Mouse (Mus musculus): Measurements from ENCODE around the gene Gm7075.
A peak's percentile ranks its signal among the peaks of the same experiment; 100 is the strongest.
"Not testable (repeated sequence)": the region's sequence is repeated elsewhere in the genome, so short reads cannot be mapped to it uniquely, and the experiment has no call there.

Gm7075 gene

DNA sequence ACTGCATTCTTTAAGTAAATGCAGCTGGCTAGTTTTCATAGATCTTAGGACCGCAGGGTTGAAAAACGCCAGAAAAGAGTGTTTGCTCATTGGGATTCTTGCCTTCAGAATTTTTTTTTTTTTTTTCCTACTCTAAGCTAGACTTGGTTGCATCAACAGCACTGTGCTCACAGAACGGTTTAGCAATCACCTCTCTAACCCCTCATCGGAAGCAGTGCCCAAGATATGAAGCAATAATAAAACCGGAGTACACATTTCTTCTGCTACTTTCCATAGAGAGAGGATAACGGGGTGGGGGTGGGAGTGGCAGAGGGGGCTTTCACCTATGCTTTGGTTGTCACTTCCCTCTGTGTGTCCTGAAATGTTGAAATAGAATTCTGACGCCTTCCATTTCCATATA, 5.7 kb downstream of the Gm7075 start:
- no peak for DNase-seq

DNA sequence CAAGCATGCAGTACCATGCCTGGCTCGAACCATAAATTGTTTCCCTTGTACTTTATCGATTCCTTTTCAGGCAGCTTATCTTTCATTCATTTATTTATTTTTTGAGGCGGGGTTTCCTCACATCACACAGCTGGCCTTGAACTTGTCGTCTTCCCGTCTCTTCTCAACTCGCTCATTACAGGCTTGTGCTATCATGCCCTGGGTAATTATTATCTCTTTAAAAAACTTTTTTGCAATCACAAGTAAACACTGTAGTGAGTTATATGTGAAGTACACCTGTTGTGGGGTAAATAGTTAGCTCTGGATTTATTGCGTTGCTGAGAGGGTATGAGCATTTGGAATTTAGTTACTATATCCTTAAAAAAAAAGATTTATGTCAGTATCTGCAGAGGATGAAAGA, 6.3 kb downstream of the Gm7075 start:
- DNase-seq = no peak

DNA sequence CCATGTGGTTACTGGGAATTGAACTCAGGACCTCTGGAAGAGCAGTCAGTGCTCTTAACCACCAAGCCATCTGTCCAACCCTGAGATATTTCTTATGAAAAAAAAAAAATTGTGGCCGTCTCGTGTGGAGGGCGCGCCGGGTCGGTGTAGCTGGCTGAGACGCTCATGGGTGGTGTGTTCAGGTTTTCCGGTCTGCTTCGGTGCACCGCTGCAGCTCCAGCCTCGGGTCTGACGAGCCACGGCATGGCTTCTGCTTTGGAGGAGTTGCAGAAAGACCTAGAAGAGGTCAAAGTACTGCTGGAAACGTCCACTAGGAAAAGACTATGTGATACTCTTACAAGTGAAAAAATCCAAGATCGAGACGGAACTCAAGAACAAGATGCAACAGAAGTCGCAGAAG, 8.8 kb downstream of the Gm7075 start:
- DNase-seq = no peak

DNA sequence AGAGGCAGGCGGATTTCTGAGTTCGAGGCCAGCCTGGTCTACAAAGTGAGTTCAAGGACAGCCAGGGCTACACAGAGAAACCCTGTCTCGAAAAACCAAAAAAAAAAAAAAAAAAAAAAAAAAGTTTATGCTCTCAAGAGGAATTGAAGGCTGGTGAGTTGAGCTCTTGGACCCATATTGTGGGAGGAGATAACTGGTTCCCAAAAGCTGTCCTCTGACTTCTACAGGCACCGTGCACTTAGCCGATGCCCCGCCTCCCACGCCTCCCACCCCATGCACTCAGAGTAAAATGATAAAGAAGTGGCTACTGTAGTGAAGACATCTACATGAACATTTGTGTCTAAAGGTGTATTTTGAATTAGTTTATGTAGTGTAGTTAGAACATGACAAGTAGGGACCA, 9.9 kb downstream of the Gm7075 start:
- not testable (repeated sequence) for DNase-seq

DNA sequence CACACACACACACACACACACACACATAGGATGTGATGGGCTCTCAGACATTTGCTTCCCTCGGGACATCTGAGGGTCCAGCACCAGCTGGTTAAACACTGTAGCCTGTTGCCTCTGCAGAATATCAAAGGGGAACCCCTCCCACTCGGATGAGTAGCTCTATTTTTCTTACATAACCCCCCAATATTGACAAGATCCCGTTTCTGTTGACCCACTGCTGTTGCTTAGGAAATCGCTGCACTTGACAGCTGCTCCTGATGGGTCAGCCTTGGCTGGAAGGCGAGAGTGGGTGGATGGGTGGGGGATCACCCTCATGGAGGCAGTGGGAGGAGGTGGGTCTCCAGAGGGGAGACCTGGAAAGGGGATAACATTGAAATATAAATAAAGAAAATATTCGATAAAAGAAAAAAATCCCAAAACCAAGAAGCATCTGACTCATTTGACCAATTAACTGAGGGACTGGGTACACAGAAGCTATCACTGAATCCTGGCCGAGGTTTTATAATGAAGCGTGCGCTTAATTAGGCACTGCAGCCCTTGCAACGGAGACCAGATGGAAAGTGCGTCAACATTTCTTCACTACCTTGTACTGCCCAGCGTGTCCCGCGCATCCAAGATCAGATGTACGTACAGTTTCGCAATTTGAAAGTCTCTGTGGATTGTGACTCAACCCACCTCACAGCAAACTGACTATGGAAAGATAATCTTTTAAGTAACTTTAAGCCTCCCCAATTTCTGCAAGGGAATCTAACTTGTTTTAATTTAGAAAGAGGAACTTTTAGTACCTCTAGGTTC, 11.2 kb downstream of the Gm7075 start:
- no peak for DNase-seq

DNA sequence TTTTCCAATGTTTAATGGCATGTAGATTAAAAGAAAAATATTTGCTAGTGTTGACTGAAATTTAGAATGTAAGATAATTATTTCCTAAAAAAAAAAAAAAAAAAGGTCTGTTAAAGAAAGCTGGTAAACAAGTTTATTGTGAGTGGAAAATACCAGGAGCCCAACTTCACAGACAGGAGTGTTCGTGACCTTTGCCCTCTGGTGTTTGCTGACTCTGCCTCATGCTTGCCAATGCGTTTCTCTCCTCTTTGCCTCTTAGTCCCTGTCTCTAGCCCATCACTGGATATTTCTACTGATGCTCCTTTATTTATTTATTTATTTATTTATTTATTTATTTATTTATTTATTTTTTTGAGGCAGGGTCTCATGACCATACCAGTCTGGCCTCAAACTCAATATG, 18.0 kb downstream of the Gm7075 start:
- no peak for DNase-seq

DNA sequence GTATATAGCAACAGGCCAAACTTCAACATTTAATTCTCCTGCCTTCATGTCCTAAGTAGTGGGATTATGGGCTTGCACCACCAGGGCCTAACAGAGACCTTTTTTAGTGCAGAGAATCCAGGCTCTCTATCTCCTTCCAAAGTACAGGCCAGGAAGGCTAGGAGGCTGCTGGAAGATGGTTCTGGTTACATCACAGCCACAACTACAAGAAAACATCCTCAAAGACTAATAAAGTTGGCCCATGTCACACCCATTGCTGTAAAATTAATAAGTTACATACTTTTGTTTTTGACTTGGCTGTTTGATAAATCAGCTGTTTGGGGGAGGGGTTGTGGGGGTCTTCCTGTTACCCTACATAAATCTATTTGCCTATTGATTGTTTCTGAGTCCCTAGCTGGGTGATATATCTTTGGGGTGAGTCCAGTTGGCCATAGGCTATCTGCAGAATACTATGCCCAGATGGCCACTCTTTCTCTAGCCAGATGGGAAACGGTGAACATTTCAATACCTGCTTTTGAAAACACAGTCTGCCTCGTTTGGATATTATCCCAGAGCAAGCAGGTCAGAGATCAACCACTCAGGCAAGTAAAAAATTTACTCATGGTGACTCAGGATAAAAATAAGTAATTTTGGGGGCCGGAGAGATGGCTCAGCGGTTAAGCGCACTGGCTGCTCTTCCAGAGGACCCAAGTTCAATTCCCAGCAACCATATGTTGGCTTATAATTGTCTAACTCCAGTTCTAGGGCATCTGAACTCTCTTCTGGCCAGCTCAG, 18.7 kb downstream of the Gm7075 start:
- DNase-seq = no peak

DNA sequence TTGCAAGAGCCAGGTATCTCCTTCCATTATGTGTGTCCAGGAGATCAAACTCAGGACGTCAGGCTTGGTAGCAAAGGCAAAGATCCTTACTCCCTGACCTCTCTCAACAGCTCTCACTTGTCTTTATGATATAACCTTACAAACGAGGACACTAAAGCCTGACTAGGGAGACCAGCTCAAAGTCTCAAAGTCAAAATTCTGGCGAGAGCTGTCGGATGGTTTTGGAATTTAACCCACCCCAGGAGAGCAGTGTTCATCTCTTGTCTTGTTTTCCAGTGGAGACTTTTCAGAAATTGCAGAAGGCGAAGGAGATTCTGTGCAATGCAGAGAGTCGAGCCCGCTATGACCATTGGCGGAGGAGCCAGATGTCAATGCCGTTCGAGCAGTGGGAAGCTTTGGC, 24.6 kb downstream of the Gm7075 start:
- no peak for DNase-seq

DNA sequence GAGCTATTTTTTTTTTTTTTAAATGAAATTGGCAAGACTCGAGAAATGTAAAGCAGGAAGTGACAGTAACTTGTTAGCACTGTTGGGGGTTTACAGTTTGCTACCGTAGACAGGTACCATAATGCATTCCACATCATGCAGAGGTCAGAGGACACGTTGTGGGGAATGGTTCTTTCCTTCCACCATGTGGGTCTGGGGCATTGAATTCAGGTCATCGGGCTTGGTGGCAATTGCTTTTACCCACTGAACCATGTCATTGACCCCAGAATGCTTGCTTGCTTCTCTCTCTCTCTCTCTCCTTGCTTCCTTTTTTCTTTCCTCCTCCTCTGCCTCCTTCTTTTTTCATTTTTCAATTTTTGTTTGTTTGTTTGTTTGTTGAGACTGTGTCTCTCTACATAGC, 32.6 kb downstream of the Gm7075 start:
- no peak for DNase-seq

DNA sequence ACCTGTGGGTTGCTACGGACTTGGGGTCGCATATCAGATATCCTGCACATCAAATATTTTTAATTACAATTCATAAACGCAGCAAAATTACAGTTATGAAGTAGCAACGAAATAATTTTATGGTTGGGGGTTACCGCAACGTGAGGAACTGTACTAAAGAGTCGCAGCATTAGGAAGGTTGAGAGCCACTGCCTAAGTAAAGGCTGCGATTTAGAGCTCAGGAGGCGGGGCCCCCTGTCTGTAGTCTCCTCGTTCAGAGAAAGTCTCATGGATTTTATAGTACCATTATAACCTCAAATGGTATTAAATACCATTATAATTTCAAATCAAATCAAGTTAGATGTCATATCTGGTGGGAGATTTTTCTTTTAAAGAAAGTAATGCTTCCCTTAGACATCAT, 34.6 kb downstream of the Gm7075 start:
- DNase-seq = no peak

DNA sequence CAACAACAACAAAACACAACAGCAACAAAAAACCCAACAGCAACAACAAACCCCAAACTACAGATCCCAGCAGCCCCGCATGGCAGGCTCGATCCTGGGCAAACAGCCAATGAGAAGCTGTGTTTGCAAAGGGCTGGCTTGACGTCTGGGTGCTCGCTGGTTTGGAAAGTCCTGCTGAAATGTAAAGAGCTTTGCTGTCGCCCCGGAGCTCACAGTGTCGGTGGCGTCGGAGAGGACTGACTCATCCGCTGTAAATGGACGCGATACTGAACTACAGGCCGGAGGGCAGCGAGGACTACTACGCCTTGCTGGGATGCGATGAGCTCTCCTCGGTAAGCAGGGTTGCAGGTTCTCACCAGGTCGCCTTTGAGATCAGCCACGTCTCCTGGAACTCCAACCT, 35.1 kb downstream of the Gm7075 start:
- peak; percentile 58 to 62 for DNase-seq

DNA sequence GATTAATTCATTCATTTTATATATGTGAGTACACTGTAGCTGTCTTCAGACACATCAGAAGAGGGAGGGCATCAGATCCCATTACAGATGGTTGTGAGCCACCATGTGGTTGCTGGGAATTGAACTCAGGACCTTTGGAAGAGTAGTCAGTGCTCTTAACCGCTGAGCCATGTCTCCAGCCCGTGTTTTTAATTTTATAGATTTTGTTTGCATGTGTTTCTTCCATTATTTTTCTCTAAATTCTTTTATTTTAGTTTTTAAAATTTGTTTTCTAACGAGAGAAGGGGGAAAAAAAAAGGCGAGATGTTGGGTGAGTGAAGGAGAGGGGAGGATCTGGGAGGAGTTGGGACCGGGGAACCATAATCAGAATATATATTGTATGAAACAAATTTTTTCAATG, 35.7 kb downstream of the Gm7075 start:
- DNase-seq = not testable (repeated sequence)

DNA sequence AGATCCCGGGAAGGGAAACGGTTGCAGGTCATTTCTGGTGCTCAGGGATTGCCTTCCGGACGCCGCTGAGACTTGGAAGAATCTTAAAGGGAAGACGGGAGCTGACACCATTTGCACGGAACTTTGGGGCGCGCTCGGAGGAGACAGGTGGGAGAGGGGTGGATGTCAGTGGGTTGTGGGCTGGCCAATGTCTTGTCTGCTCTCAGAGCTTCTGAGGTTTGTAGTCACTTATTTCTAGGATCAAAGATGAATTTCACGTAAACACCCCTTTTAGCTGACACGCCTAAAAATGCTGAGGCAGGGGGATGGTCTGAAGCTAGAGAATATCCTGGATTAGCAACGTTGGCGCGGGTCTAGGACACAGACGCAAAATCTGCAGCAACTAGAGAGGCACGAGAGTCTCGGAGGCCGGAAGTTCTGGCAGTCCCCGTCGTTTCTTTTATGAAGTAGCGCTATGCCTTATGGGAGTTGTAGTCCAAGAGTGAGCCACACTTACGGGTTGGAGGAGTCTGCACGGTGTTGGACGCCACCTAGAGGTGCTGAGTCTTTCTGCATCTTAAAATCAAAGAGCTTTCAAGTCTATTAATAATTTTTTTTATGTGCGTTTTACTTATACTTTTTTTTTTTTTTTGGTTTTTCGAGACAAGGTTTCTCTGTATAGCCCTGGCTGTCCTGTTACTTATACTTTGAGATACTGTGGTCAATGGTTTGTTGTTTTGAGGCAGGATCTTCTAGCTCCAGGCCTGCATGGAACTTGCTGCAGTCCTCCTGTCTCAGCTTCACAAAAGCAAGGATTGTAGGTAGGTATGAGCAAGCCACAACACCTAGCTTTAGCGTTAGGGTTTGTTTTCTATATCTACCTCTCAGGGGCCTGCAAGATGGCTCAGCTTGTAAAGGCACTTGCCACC, 39.0 kb downstream of the Gm7075 start, which contains the start of gene Dnajc12:
Gene Dnajc12, plus strand, starts transcription at position 72 of the 908 bp plus-strand sequence.
- peak; percentile 58 to 63 for DNase-seq

DNA sequence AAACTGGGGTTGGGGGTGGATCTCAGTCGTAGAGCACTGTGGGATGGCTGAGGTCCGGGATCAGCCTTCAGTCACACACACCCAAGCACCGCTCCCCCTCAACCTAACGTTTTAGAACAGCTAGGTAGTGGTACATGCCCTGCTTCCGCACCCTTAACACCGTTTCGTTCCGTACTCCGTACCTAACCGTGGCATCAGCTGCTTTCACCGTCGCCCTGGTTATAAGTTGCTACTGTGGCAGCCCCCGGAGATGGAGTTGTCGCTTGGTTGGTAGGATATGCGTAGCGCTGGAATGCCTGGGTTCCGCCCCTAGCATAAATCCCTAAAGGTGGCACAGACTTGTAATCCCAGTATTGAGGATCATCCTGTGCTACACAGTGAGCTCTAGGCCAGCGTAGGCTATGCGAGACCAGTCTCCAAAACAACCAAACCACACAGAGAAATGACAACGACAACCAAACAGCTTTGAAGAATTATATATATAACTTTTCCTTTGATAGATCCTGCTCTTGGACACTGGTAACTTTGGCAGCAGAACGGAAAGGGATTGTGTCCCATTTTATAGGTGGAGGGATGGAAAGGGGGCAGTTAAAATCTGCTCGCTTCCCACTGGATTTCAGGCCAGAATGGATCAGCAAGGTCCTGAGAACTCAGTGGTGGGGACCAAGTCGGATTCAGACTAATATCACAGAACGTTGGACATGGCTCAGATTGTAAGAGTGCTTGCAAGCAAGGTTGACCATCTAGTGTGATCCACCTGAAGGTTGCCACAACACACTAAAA, 39.9 kb downstream of the Gm7075 start, which contains the start of gene Sirt1:
Gene Sirt1, minus strand, starts transcription at position 207 of the 783 bp plus-strand sequence.
- peak in 1 of 2 experiments; percentile 22 for DNase-seq

DNA sequence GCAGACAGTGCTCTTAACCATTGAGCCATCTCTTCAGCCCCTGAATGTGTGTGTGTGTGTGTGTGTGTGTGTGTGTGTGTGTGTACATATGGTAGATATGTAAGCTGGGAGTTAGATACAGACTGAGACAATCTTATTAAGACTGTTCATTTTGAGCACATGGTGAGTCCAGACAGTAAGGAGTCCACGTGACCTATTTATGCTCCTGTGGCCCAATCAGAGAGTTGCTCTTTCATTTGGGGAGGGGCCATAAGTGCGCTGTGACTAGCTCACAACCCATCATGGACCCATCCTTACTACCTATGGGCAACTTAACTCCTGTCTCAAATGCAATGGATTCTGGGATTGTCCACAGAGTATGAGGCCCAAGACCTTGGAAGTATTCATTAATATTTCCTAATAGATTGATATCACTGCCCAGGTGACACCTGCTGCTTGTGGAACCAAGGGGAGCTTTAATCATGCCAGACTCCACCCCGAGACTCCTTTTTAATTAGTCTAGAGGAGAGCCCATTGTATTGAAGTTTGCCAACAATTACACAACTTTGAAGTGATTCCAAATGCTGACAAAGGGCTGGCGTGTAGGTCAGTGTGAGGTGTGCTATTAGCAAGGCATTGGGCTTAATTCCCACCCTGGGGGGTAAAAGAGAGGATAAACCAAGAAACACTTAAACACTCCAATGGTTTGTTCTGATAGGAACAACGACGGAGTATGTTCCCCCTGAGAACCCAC, 42.5 kb downstream of the Gm7075 start:
- no peak for DNase-seq

DNA sequence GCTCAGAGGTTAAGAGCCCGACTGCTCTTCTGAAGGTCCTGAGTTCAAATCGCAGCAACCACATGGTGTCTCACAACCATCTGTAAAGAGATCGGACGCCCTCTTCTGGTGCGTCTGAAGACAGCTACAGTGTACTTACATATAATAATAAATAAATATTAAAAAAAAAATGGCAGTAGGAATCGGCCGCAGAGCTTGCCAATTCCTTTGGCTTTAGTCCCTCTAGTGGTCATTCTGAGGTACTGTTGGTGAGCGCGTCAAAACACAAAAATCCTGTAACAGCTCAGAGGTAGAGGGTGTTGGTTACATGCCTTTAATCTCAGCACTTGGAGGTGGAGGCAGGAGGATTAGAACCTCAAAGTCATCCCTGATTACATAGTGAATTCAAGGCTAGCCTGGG, 44.1 kb downstream of the Gm7075 start:
- DNase-seq = peak in 1 of 2 experiments; percentile 41

DNA sequence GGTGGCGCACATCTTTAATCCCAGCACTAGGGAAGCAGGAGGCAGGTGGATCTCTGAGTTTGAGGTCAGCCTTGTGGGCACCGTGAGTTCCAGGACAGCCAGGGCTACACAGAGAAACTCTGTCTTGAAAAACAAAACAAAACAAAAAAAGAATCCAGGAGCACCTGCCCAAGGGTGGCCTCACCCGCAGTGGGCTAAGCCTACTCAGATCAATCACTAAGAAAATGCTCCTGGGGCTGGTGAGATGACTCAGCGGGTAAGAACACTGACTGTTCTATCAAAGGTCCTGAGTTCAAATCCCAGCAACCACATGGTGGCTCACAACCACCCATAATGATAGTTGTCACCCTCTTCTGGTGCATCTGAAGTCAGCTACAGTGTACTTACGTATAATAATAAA, 45.3 kb downstream of the Gm7075 start:
- no peak for DNase-seq
